7 mouse cellular contexts compared by ENCODE assay signal in the genomic region with DNA sequence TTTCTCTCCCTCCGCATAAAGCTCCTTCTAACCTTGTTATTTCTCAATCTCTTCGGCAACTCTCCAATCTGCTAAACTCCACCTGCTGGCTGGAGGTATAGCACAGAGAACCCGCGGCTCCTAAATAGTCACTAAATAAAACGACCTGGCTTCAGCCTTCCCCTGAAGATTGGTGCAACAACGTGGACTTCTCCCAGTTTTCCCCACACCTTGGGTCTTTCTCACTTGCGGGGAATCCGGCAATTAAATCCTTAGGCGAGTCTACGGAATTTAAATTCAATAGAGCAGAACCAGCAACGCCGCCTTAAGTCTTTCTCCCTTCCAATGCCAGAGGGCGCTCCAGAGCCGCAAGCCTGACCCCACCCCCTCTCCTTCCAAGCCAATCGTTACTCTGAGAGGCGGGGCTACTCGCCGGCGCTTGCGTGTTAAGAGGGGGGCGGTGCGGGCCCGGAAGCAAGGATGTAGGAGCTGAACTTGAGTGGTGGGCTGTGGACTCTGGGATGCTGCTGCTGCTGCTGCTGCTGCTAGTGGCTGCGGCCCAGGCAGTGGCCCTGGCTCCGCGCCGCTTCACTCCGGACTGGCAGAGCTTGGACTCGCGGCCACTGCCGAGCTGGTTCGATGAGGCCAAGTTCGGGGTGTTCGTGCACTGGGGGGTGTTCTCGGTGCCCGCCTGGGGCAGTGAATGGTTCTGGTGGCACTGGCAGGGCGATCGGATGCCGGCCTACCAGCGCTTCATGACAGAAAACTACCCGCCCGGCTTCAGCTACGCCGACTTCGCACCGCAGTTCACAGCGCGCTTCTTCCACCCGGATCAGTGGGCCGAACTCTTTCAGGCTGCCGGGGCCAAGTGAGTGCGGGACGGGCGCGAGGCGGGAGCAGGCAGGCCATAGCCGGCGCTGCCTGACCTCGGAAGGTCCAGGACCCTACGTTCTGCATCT. TPM values are rescaled to one million over a fixed set of nuclear protein-coding genes. Genes with fewer than 3 reads are reported as not detected.
DNase-seq lines count a peak whose midpoint lies in the region; ATAC-seq lines count a peak whose summit lies in the region.

Fuca1 (plus strand) TSS at position 432 of the 938 bp plus-strand sequence.

- no peaks in the 10 kb centered on the region for H3K27me3 ChIP-seq in embryonic facial prominence, embryonic 12.5 days
- no peaks in the 10 kb centered on the region for H3K27me3 ChIP-seq in limb, embryonic 11.5 days (ENCODE audit: control insufficient read depth, insufficient read depth, low read length)
- no peaks in the 10 kb centered on the region for H3K27me3 ChIP-seq in midbrain, embryonic 14.5 days (ENCODE audit: control insufficient read depth, insufficient read depth, low read length)

- ATAC-seq in embryonic facial prominence, embryonic 12.5 days (ENCODE audit: insufficient number of reproducible peaks, insufficient read depth, low FRiP score, low TSS enrichment): peak; percentile 84
- peak; percentile 93 for ATAC-seq in limb, embryonic 11.5 days (ENCODE audit: insufficient number of reproducible peaks, low FRiP score, low TSS enrichment, low read depth)
- peak; percentile 96 for ATAC-seq in midbrain, embryonic 14.5 days (ENCODE audit: low FRiP score, low TSS enrichment)

- H3K4me3 ChIP-seq in embryonic facial prominence, embryonic 12.5 days: peak within 1 kb of the TSS; percentile 80
- peak within 1 kb of the TSS; percentile 74 for H3K4me3 ChIP-seq in limb, embryonic 11.5 days (ENCODE audit: low read depth, low read length)
- peak within 1 kb of the TSS; percentile 72 for H3K4me3 ChIP-seq in midbrain, embryonic 14.5 days (replicated peaks; ENCODE audit: low read depth, low read length)

- peaks cover 8% of the 10 kb centered on the region for H3K4me1 ChIP-seq in embryonic facial prominence, embryonic 12.5 days
- H3K4me1 ChIP-seq in limb, embryonic 11.5 days (ENCODE audit: control insufficient read depth, insufficient read depth, low read length): peaks cover 3% of the 10 kb centered on the region; the same call in 1 of the 2 replicates
- H3K4me1 ChIP-seq in midbrain, embryonic 14.5 days (ENCODE audit: control insufficient read depth, insufficient read depth, low read length): peaks cover 8% of the 10 kb centered on the region

- H3K36me3 ChIP-seq in embryonic facial prominence, embryonic 12.5 days: peaks cover 7% of the 10 kb centered on the region
- H3K36me3 ChIP-seq in limb, embryonic 11.5 days (ENCODE audit: control insufficient read depth, insufficient read depth, low read length): peaks cover 2% of the 10 kb centered on the region; the same call in 1 of the 2 replicates
- H3K36me3 ChIP-seq in midbrain, embryonic 14.5 days (ENCODE audit: control insufficient read depth, insufficient read depth, low read length): peaks cover 11% of the 10 kb centered on the region

- peak within 1 kb of the TSS; percentile 79 for H3K9ac ChIP-seq in embryonic facial prominence, embryonic 12.5 days
- peak within 1 kb of the TSS; percentile 82 for H3K9ac ChIP-seq in limb, embryonic 11.5 days (ENCODE audit: low read length)
- H3K9ac ChIP-seq in midbrain, embryonic 14.5 days (replicated peaks; ENCODE audit: low read length): peak within 1 kb of the TSS; percentile 66

- peak within 1 kb of the TSS; percentile 84 for H3K27ac ChIP-seq in embryonic facial prominence, embryonic 12.5 days
- H3K27ac ChIP-seq in limb, embryonic 11.5 days (replicated peaks; ENCODE audit: low read depth, low read length): peak within 1 kb of the TSS; percentile 30; the same call in 1 of the 2 replicates
- peak within 1 kb of the TSS; percentile 73 for H3K27ac ChIP-seq in midbrain, embryonic 14.5 days (replicated peaks; ENCODE audit: low read depth, low read length)

- WGBS in embryonic facial prominence, embryonic 12.5 days: 2% methylated on average over 60 of the region's 60 CpGs
- WGBS in limb, embryonic 11.5 days: 1% methylated on average over 60 of the region's 60 CpGs
- 2% methylated on average over 60 of the region's 60 CpGs for WGBS in midbrain, embryonic 14.5 days

- DNase-seq in adrenal gland, postnatal 25 days: peak; percentile 95
- peak; percentile 99 for DNase-seq in heart, adult 11 months
- DNase-seq in kidney, adult 18-20 months: peak; percentile 98
- peak; percentile 99 for DNase-seq in limb, embryonic 11.5 days (ENCODE audit: low spot score)
- DNase-seq in midbrain, embryonic 14.5 days: peak; percentile 99
- peak; percentile 95 to 98 for DNase-seq in spleen, adult 18-20 months

- peak within 1 kb of the TSS; percentile 80 for H3K4me2 ChIP-seq in embryonic facial prominence, embryonic 12.5 days (replicated peaks)
- H3K4me2 ChIP-seq in limb, embryonic 11.5 days (ENCODE audit: low read depth, severe bottlenecking): peak within 1 kb of the TSS; percentile 87
- H3K4me2 ChIP-seq in midbrain, embryonic 14.5 days (ENCODE audit: low read length): peak within 1 kb of the TSS; percentile 87

- no peaks in the 10 kb centered on the region for H3K9me3 ChIP-seq in embryonic facial prominence, embryonic 12.5 days
- H3K9me3 ChIP-seq in limb, embryonic 11.5 days (ENCODE audit: control insufficient read depth, low read length): no peaks in the 10 kb centered on the region
- no peaks in the 10 kb centered on the region for H3K9me3 ChIP-seq in midbrain, embryonic 14.5 days (ENCODE audit: control insufficient read depth, low read length)

RNA-seq across cellular contexts. Expression of gene Fuca1, which starts in this region (rescaled TPM):
- total RNA-seq in adrenal gland, postnatal 25 days (2021): 87.8 and 93.9 TPM in 2 replicates
- 51.6 and 59.7 TPM in 2 replicates for polyA plus RNA-seq in embryonic facial prominence, embryonic 12.5 days (2016; fragmentation: Nextera tagmentation; extraction: Ambion mirVana)
- polyA plus RNA-seq in limb, embryonic 11.5 days (2014; fragmentation: Nextera tagmentation; extraction: Ambion mirVana): 40.1 and 40.8 TPM in 2 replicates
- polyA plus RNA-seq in midbrain, embryonic 14.5 days (2014; fragmentation: Nextera tagmentation; extraction: Ambion mirVana): 57.4 and 62.7 TPM in 2 replicates

Comparison
In these comparisons a context has a peak if more than half of its experiments do, and no peak if none do; other contexts are left out.
1. Peak in every context shown above with its lines: DNase-seq, ATAC-seq, H3K4me3 ChIP-seq and H3K27ac ChIP-seq.
2. H3K27ac ChIP-seq: peak in every context shown above with its lines; median percentile 84 in embryonic facial prominence, embryonic 12.5 days; 73 in midbrain, embryonic 14.5 days; 30 in limb, embryonic 11.5 days.